Mouse (Mus musculus): ENCODE measurements around the gene Galnt16. TPM values are rescaled to one million over a fixed set of nuclear protein-coding genes. Genes with fewer than 3 reads are reported as not detected.

Gene Galnt16
- polyA plus RNA-seq, 1 experiment from 2014 or later, result 13.1 TPM

Other genes with a start within 250 kb of the Galnt16 start
- gene Dcaf5, start 81.7 kb upstream of the Galnt16 start, polyA plus RNA-seq (2014; fragmentation: Nextera tagmentation; extraction: Ambion mirVana), result 12.3 and 15.1 TPM in 2 replicates
- gene Exd2, start 55.2 kb upstream of the Galnt16 start, polyA plus RNA-seq (2014; fragmentation: Nextera tagmentation; extraction: Ambion mirVana), result 21.6 and 22.3 TPM in 2 replicates
- gene Slc39a9, start 125.6 kb downstream of the Galnt16 start, polyA plus RNA-seq (2014; fragmentation: Nextera tagmentation; extraction: Ambion mirVana), result 25.0 and 26.7 TPM in 2 replicates
- 209 and 259 TPM in 2 replicates for gene Erh, start 126.1 kb downstream of the Galnt16 start, polyA plus RNA-seq (2014; fragmentation: Nextera tagmentation; extraction: Ambion mirVana)
- gene Plekhd1, start 174.3 kb downstream of the Galnt16 start, polyA plus RNA-seq (2014; fragmentation: Nextera tagmentation; extraction: Ambion mirVana), result 1.2 and 1.4 TPM in 2 replicates
- gene Ccdc177, start 242.4 kb downstream of the Galnt16 start, polyA plus RNA-seq (2014; fragmentation: Nextera tagmentation; extraction: Ambion mirVana), result 0.14 and 0.24 TPM in 2 replicates